Mouse (Mus musculus) left cerebral cortex, adult 8-10 months (tissue): ENCODE measurements at regions not wholly inside any gene's neighbourhood (a gene's known extent, or its start where the extent isn't known, plus 50 kb on each side); places are given as distances from the start of the nearest gene placed in this dataset.

Source experiments
- DNase-seq, 2 experiments: peaks; one replicate each; pipeline ENCODE4 v3.0.0; 2022; ENCODE audit warnings: low spot score in 2 of 2

DNA sequence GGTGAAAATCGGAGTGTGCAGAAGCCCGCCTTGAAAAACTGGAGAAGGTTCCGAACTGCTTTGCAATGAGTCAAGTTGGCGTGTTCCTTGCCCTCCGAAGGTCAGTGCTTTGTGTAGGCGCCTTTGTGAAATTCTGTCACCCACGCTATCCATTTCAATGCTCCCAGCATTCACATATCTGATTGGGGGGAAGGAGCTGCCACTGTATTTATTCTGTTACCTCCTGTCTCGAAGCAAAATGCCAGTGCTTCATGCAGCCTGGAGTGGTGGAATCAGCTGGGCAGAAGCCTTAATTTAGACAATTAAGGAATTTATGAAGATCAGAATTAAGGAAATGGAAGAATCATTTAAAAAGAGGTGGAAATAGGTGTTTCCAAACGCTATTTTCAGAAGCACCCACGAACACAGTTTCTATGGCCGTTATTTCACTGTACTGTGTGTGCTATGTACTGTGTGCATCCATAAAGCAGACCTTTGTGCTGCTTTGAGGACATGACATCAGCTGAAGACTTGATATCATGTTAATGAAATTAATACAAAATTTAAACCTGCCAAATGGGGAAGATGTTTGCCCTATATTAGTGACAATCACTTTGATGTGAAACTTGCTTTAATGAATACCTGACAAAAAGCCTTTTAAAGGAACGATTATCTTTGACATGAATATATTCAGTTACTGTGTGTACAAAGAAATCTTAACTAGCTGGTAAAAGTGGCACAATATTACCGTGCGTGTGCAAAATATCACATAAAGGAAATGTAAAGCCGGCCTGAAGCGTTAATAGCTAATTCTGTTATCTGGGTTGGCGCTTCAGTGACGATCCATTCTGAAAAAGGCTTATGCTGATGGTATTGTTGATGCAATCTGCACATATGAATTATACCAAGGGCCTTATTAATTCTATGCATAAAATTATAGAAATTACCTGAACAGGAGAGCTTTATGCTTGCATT is 72.9 kb upstream of the Gls start:
- no peak for DNase-seq

GRCm38 (mm10) chr1:52302557-52302956 is 69.5 kb upstream of the Gls start:
- DNase-seq, result peak; percentile 34 to 48

GRCm38 (mm10) chr1:52301266-52301665 is 68.2 kb upstream of the Gls start:
- DNase-seq, result no peak

DNA sequence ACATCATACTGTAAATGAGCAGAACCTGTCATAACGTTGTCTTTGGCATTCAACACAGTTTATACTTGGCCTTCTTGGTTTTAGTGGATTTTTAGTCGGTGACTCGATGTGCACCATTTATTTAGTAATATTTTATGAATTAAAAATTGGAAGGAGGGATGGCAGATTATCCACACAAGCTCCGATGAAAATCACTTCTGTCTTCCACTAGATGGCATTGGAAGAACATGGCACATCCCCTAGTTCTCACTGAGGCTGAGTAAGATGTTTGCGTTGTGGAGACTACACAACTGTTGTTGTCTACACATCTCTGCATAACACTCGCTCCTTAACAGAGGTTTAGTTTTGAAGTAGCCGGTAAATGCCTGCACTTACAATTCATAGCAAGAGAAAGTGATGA is 66.5 kb upstream of the Gls start:
- no peak for DNase-seq

- no peak for DNase-seq
These were observed 65.3 kb upstream of the Gls start for GRCm38 (mm10) chr1:52298336-52298735.

- DNase-seq, result no peak
These were observed 63.1 kb upstream of the Gls start for GRCm38 (mm10) chr1:52296178-52296577.

DNA sequence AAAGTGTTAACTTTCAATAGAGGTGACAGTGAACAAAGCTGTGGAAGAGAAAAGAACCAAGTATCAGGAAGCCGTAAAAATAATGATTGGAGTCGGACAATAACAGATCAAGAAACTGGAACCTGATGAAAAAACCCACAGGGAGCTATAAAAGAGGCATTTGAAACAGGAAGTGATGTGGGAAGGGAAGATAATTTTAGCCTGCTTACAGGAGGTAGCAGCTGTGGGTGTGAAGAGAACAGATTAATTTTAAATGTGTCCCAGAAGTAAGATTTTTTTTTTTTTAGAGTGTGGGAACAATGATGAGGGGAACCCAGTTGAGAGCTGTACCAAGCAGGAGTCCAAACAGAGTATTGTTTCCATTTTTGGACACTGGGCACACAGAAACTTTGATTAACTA is 61.5 kb upstream of the Gls start:
- no peak for DNase-seq

GRCm38 (mm10) chr1:52293393-52294099 is 60.5 kb upstream of the Gls start:
- DNase-seq, result no peak
